In genomic region chr16:44539611-44540010, GRCm38 (mm10) we compare ENCODE assay signal across 27 mouse cellular contexts. TPM values are rescaled to one million over a fixed set of nuclear protein-coding genes. Genes with fewer than 3 reads are reported as not detected.
A peak's percentile ranks its signal among the peaks of the same experiment; 100 is the strongest.
DNase-seq lines count a peak whose midpoint lies in the region; ATAC-seq lines count a peak whose summit lies in the region.
"Had no signal": no experiment of that assay in that cellular context is flagged by ENCODE, and none has a peak within 500 bp of the region (broad histone marks: within the 10 kb centered on the region; RNA-seq: fewer than 3 reads in every experiment).

No protein-coding gene starts in this region.

- no peak overlapping the region for H3K9ac ChIP-seq in forebrain, embryonic 14.5 days (ENCODE audit: low read length)
- no peak overlapping the region for H3K9ac ChIP-seq in hindbrain, embryonic 14.5 days
- no peak overlapping the region for H3K9ac ChIP-seq in midbrain, embryonic 14.5 days (replicated peaks; ENCODE audit: low read length)
- no peak overlapping the region for H3K9ac ChIP-seq in midbrain, embryonic 11.5 days (ENCODE audit: low read length)
- H3K9ac ChIP-seq: limb, embryonic 12.5 days; liver, postnatal 0 days; neural tube, embryonic 12.5 days had no signal

- ATAC-seq in forebrain, embryonic 14.5 days, result no peak
- ATAC-seq in hindbrain, embryonic 14.5 days (ENCODE audit: low FRiP score), result no peak
- ATAC-seq in midbrain, embryonic 14.5 days (ENCODE audit: low FRiP score, low TSS enrichment), result no peak
- ATAC-seq in midbrain, embryonic 11.5 days (ENCODE audit: low FRiP score), result no peak
- ATAC-seq: activated CD4-positive, CD25-positive, alpha-beta regulatory T cell, adult 4 months; hindbrain, embryonic 16.5 days; intestine, embryonic 16.5 days; liver, postnatal 0 days had no signal

- no peak overlapping the region for H3K4me2 ChIP-seq in forebrain, embryonic 14.5 days (ENCODE audit: low read length)
- H3K4me2 ChIP-seq in hindbrain, embryonic 14.5 days (replicated peaks), result no peak overlapping the region
- no peak overlapping the region for H3K4me2 ChIP-seq in midbrain, embryonic 14.5 days (ENCODE audit: low read length)
- H3K4me2 ChIP-seq in midbrain, embryonic 11.5 days, result no peak overlapping the region
- H3K4me2 ChIP-seq: limb, embryonic 12.5 days; liver, embryonic 11.5 days; neural tube, embryonic 12.5 days had no signal

- peaks cover 98% of the 10 kb centered on the region for H3K4me1 ChIP-seq in forebrain, embryonic 10.5 days
- H3K4me1 ChIP-seq in forebrain, embryonic 14.5 days (ENCODE audit: control insufficient read depth, insufficient read depth, low read length), result peaks cover 49% of the 10 kb centered on the region
- peaks cover 47% of the 10 kb centered on the region for H3K4me1 ChIP-seq in hindbrain, embryonic 14.5 days (replicated peaks; ENCODE audit: control insufficient read depth, insufficient read depth, low read length)
- peaks cover 96% of the 10 kb centered on the region for H3K4me1 ChIP-seq in hindbrain, embryonic 10.5 days (replicated peaks)
- H3K4me1 ChIP-seq in midbrain, embryonic 14.5 days (ENCODE audit: control insufficient read depth, insufficient read depth, low read length), result peaks cover 63% of the 10 kb centered on the region
- H3K4me1 ChIP-seq in midbrain, embryonic 11.5 days (ENCODE audit: control insufficient read depth, insufficient read depth, low read length), result peaks cover 74% of the 10 kb centered on the region
- H3K4me1 ChIP-seq: megakaryocyte, embryonic 14.5 days had no signal

- WGBS in forebrain, embryonic 10.5 days, result 85% methylated on average over 8 of the region's 8 CpGs
- WGBS in forebrain, embryonic 14.5 days, result 62% methylated on average over 8 of the region's 8 CpGs
- 60% methylated on average over 8 of the region's 8 CpGs for WGBS in hindbrain, embryonic 14.5 days
- 79% methylated on average over 8 of the region's 8 CpGs for WGBS in hindbrain, embryonic 10.5 days
- 54% methylated on average over 8 of the region's 8 CpGs for WGBS in midbrain, embryonic 14.5 days
- WGBS in midbrain, embryonic 11.5 days, result 78% methylated on average over 8 of the region's 8 CpGs

- H3K27me3 ChIP-seq in forebrain, embryonic 10.5 days (ENCODE audit: poor library complexity, severe bottlenecking), result no peaks in the 10 kb centered on the region
- H3K27me3 ChIP-seq in forebrain, embryonic 14.5 days (replicated peaks; ENCODE audit: control insufficient read depth, insufficient read depth, low read length), result no peaks in the 10 kb centered on the region
- no peaks in the 10 kb centered on the region for H3K27me3 ChIP-seq in hindbrain, embryonic 14.5 days (ENCODE audit: control insufficient read depth, insufficient read depth, low read length)
- no peaks in the 10 kb centered on the region for H3K27me3 ChIP-seq in hindbrain, embryonic 10.5 days (ENCODE audit: insufficient read depth, poor library complexity, severe bottlenecking)
- H3K27me3 ChIP-seq in midbrain, embryonic 14.5 days (ENCODE audit: control insufficient read depth, insufficient read depth, low read length), result no peaks in the 10 kb centered on the region
- H3K27me3 ChIP-seq in midbrain, embryonic 11.5 days (ENCODE audit: control insufficient read depth, insufficient read depth, low read length), result no peaks in the 10 kb centered on the region
- H3K27me3 ChIP-seq: limb, embryonic 12.5 days; neural tube, embryonic 12.5 days had no signal

- H3K27ac ChIP-seq in forebrain, embryonic 10.5 days, result 0 out of 2 replicates have a peak overlapping the region, but pooled peaks have one; percentile 30
- H3K27ac ChIP-seq in forebrain, embryonic 14.5 days (ENCODE audit: low read depth, low read length), result no peak overlapping the region; the same call in 1 of the 2 replicates
- peak overlapping the region; percentile 34; the same call in 1 of the 2 replicates for H3K27ac ChIP-seq in hindbrain, embryonic 14.5 days
- H3K27ac ChIP-seq in hindbrain, embryonic 10.5 days, result no peak overlapping the region
- H3K27ac ChIP-seq in midbrain, embryonic 14.5 days (replicated peaks; ENCODE audit: low read depth, low read length), result no peak overlapping the region
- no peak overlapping the region for H3K27ac ChIP-seq in midbrain, embryonic 11.5 days (ENCODE audit: low read depth, low read length)
- H3K27ac ChIP-seq: heart, adult 2 months; limb, embryonic 12.5 days; neural tube, embryonic 12.5 days; stomach, postnatal 0 days had no signal

- no peak for DNase-seq in forebrain, embryonic 10.5 days (ENCODE audit: extremely low spot score, low spot score)
- no peak for DNase-seq in forebrain, embryonic 14.5 days (ENCODE audit: low spot score)
- no peak for DNase-seq in hindbrain, embryonic 14.5 days (ENCODE audit: low spot score)
- no peak for DNase-seq in hindbrain, embryonic 10.5 days (ENCODE audit: low spot score)
- DNase-seq in midbrain, embryonic 14.5 days, result peak; percentile 7
- no peak for DNase-seq in midbrain, embryonic 11.5 days (ENCODE audit: low spot score, missing footprints)
- DNase-seq in left cerebral cortex, adult 9 months (ENCODE audit: low spot score in 2 of 2), result no peak
- DNase-seq: adrenal gland, postnatal 10 days; cerebellum, postnatal 10 days; gastrocnemius, postnatal 25 days; heart, adult 2 months; kidney, adult 9 months; kidney, postnatal 14 days; layer of hippocampus, postnatal 36 days; liver, postnatal 0 days; lung, postnatal 36 days; right cerebral cortex, postnatal 14 days; thymus, adult 2 months; thymus, postnatal 4 days had no signal

- peaks cover 29% of the 10 kb centered on the region for H3K36me3 ChIP-seq in forebrain, embryonic 10.5 days (replicated peaks)
- H3K36me3 ChIP-seq in forebrain, embryonic 14.5 days (ENCODE audit: control insufficient read depth, insufficient read depth, low read length), result 0 out of 2 replicates have a peak, but pooled peaks cover 2% of the 10 kb centered on the region
- no peaks in the 10 kb centered on the region for H3K36me3 ChIP-seq in hindbrain, embryonic 14.5 days (replicated peaks; ENCODE audit: control insufficient read depth, insufficient read depth)
- H3K36me3 ChIP-seq in hindbrain, embryonic 10.5 days, result peaks cover 21% of the 10 kb centered on the region
- no peaks in the 10 kb centered on the region for H3K36me3 ChIP-seq in midbrain, embryonic 14.5 days (ENCODE audit: control insufficient read depth, insufficient read depth, low read length)
- H3K36me3 ChIP-seq in midbrain, embryonic 11.5 days (ENCODE audit: control insufficient read depth, insufficient read depth, low read length), result no peaks in the 10 kb centered on the region
- H3K36me3 ChIP-seq: neural tube, embryonic 12.5 days had no signal

- H3K9me3 ChIP-seq in forebrain, embryonic 10.5 days, result no peaks in the 10 kb centered on the region
- H3K9me3 ChIP-seq in forebrain, embryonic 14.5 days (replicated peaks; ENCODE audit: control insufficient read depth, low read length), result no peaks in the 10 kb centered on the region
- H3K9me3 ChIP-seq in hindbrain, embryonic 14.5 days (ENCODE audit: control insufficient read depth, low read length), result no peaks in the 10 kb centered on the region
- no peaks in the 10 kb centered on the region for H3K9me3 ChIP-seq in hindbrain, embryonic 10.5 days
- H3K9me3 ChIP-seq in midbrain, embryonic 14.5 days (ENCODE audit: control insufficient read depth, low read length), result no peaks in the 10 kb centered on the region
- H3K9me3 ChIP-seq in midbrain, embryonic 11.5 days (ENCODE audit: control insufficient read depth, low read length), result no peaks in the 10 kb centered on the region
- H3K9me3 ChIP-seq: limb, embryonic 12.5 days; megakaryocyte, embryonic 14.5 days; neural tube, embryonic 12.5 days had no signal

- H3K4me3 ChIP-seq in forebrain, embryonic 10.5 days, result no peak overlapping the region
- H3K4me3 ChIP-seq in forebrain, embryonic 14.5 days (ENCODE audit: low read depth, low read length), result no peak overlapping the region
- no peak overlapping the region for H3K4me3 ChIP-seq in hindbrain, embryonic 14.5 days (replicated peaks; ENCODE audit: low read length)
- H3K4me3 ChIP-seq in hindbrain, embryonic 10.5 days, result no peak overlapping the region
- H3K4me3 ChIP-seq in midbrain, embryonic 14.5 days (replicated peaks; ENCODE audit: low read depth, low read length), result no peak overlapping the region
- H3K4me3 ChIP-seq in midbrain, embryonic 11.5 days (ENCODE audit: low read depth, low read length), result no peak overlapping the region
- H3K4me3 ChIP-seq: heart, adult 2 months; limb, embryonic 12.5 days; megakaryocyte, embryonic 14.5 days; neural tube, embryonic 12.5 days had no signal

RNA-seq across cellular contexts. Expression of gene Boc, which starts 19.1 kb away (rescaled TPM):
- 25.9 TPM in 2 replicates for polyA plus RNA-seq in forebrain, embryonic 10.5 days (2016; fragmentation: Nextera tagmentation; extraction: Ambion mirVana)
- 11.5 and 13.3 TPM in 2 replicates for polyA plus RNA-seq in forebrain, embryonic 14.5 days (2014; fragmentation: Nextera tagmentation; extraction: Ambion mirVana)
- polyA plus RNA-seq in hindbrain, embryonic 14.5 days (2014; fragmentation: Nextera tagmentation; extraction: Ambion mirVana), result 10.1 and 11.8 TPM in 2 replicates
- 36.0 and 43.9 TPM in 2 replicates for polyA plus RNA-seq in hindbrain, embryonic 10.5 days (2016; fragmentation: Nextera tagmentation; extraction: Ambion mirVana)
- polyA plus RNA-seq in midbrain, embryonic 14.5 days (2014; fragmentation: Nextera tagmentation; extraction: Ambion mirVana), result 14.1 and 22.6 TPM in 2 replicates
- 37.8 and 44.7 TPM in 2 replicates for polyA plus RNA-seq in midbrain, embryonic 11.5 days (2014; fragmentation: Nextera tagmentation; extraction: Ambion mirVana)

Comparison
In these comparisons a context has a peak if more than half of its experiments do, and no peak if none do; other contexts are left out.
1. H3K27ac ChIP-seq: peak in forebrain, embryonic 10.5 days (single experiment) and hindbrain, embryonic 14.5 days (single experiment); none in forebrain, embryonic 14.5 days (single experiment), hindbrain, embryonic 10.5 days (single experiment), midbrain, embryonic 14.5 days (single experiment) and midbrain, embryonic 11.5 days (single experiment).